12 mouse cellular contexts compared by ENCODE assay signal in the genomic region with DNA sequence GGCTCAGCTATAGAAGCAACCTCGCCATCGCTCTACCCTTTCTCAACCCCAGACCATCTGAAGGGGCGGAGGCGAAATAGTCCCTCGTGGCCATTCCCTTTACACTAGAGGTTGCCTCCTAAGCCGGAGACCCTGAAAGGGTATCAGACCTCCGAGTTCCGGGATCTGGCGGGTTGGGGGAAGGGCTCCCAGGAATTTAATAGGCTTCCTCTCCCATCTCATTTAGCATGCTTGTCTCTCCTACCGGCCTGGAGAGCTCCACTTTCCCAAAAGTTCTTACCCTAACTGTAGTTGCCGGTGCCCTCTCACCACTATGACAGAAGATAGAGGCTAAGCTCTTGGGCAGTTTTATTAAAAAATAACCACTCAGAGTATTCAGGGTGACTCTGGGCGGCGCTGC. TPM values are rescaled to one million over a fixed set of nuclear protein-coding genes. Genes with fewer than 3 reads are reported as not detected.
A peak's percentile ranks its signal among the peaks of the same experiment; 100 is the strongest.
DNase-seq lines count a peak whose midpoint lies in the region; ATAC-seq and TF ChIP-seq lines count a peak whose summit lies in the region.
"Had no signal": no experiment of that assay in that cellular context is flagged by ENCODE, and none has a peak within 500 bp of the region (broad histone marks: within the 10 kb centered on the region; RNA-seq: fewer than 3 reads in every experiment).

No protein-coding gene starts in this region.

- no peaks in the 10 kb centered on the region for H3K79me2 ChIP-seq in heart, adult 2 months (replicated peaks; ENCODE audit: control insufficient read depth, insufficient read depth, low read length)

- peaks cover 5% of the 10 kb centered on the region for H3K36me3 ChIP-seq in heart, embryonic 15.5 days
- no peaks in the 10 kb centered on the region for H3K36me3 ChIP-seq in heart, adult 2 months (ENCODE audit: control insufficient read depth, insufficient read depth, low read length)
- H3K36me3 ChIP-seq in hindbrain, embryonic 11.5 days (ENCODE audit: control insufficient read depth, insufficient read depth, low read length) = no peaks in the 10 kb centered on the region
- H3K36me3 ChIP-seq in midbrain, embryonic 15.5 days (replicated peaks) = no peaks in the 10 kb centered on the region; the same call in 1 of the 2 replicates

- H3K9me3 ChIP-seq in heart, embryonic 15.5 days (replicated peaks) = no peaks in the 10 kb centered on the region
- H3K9me3 ChIP-seq in hindbrain, embryonic 11.5 days (ENCODE audit: control insufficient read depth, low read length) = no peaks in the 10 kb centered on the region
- H3K9me3 ChIP-seq in midbrain, embryonic 15.5 days = no peaks in the 10 kb centered on the region

- TF ChIP-seq CTCF in heart, adult 2 months (IDR thresholded peaks at IDR 0.05) = no peak
- no peak for TF ChIP-seq CTCF in cortical plate, adult 2 months (IDR thresholded peaks at IDR 0.05; ENCODE audit: extremely low read depth, insufficient read depth, low read length)

- no peak for DNase-seq in heart, adult 2 months
- peak; percentile 34 for DNase-seq in hindbrain, embryonic 11.5 days (ENCODE audit: low spot score)
- no peak for DNase-seq in urinary bladder, postnatal 36 days (ENCODE audit: low spot score in 2 of 2)
- DNase-seq in adrenal gland, postnatal 36 days = no peak
- DNase-seq in spleen, postnatal 10 days (ENCODE audit: low spot score in 2 of 2) = no peak

- no peak overlapping the region for H3K9ac ChIP-seq in heart, embryonic 15.5 days
- H3K9ac ChIP-seq in heart, adult 2 months (ENCODE audit: low read depth, low read length) = no peak overlapping the region
- H3K9ac ChIP-seq in hindbrain, embryonic 11.5 days (ENCODE audit: low read depth, low read length) = no peak overlapping the region
- peak overlapping the region; percentile 32; the same call in 1 of the 2 replicates for H3K9ac ChIP-seq in midbrain, embryonic 15.5 days

- no peak for ATAC-seq in heart, embryonic 15.5 days (replicated peaks; ENCODE audit: insufficient number of reproducible peaks, insufficient read depth, low FRiP score, low read depth)
- no peak for ATAC-seq in hindbrain, embryonic 11.5 days (ENCODE audit: low FRiP score)
- no peak for ATAC-seq in midbrain, embryonic 15.5 days (replicated peaks)

- H3K4me3 ChIP-seq in heart, embryonic 15.5 days = peak overlapping the region; percentile 31
- H3K4me3 ChIP-seq in heart, adult 2 months = no peak overlapping the region
- H3K4me3 ChIP-seq in cortical plate, adult 2 months (ENCODE audit: insufficient read depth, low read length) = peak overlapping the region; percentile 29
- H3K4me3 ChIP-seq in hindbrain, embryonic 11.5 days (ENCODE audit: low read depth, low read length) = peak overlapping the region; percentile 31
- H3K4me3 ChIP-seq in midbrain, embryonic 15.5 days = peak overlapping the region; percentile 34

- intact Hi-C loops in heart, adult 2 months (cut with DNase I) = no loop called here

- WGBS in heart, embryonic 15.5 days = 2% methylated on average over 13 of the region's 13 CpGs
- 10% methylated on average over 13 of the region's 13 CpGs for WGBS in heart, adult 2 months
- under 1% methylated on average over 13 of the region's 13 CpGs for WGBS in hindbrain, embryonic 11.5 days
- 1% methylated on average over 13 of the region's 13 CpGs for WGBS in midbrain, embryonic 15.5 days

- TF ChIP-seq EP300 in heart, adult 2 months (IDR thresholded peaks at IDR 0.05; ENCODE audit: insufficient read depth, low read depth, low read length) = no peak

- peak overlapping the region; percentile 57 for H3K4me2 ChIP-seq in heart, embryonic 15.5 days
- H3K4me2 ChIP-seq in hindbrain, embryonic 11.5 days (replicated peaks; ENCODE audit: low read depth, low read length) = peak overlapping the region; percentile 33
- H3K4me2 ChIP-seq in midbrain, embryonic 15.5 days = peak overlapping the region; percentile 60

- peaks cover 25% of the 10 kb centered on the region for H3K4me1 ChIP-seq in heart, embryonic 15.5 days (replicated peaks)
- peaks cover 4% of the 10 kb centered on the region; the same call in 1 of the 2 replicates for H3K4me1 ChIP-seq in heart, adult 2 months (ENCODE audit: control insufficient read depth, insufficient read depth, low read length)
- H3K4me1 ChIP-seq in cortical plate, adult 2 months (ENCODE audit: control insufficient read depth, insufficient read depth, low read length) = no peaks in the 10 kb centered on the region
- peaks cover 10% of the 10 kb centered on the region for H3K4me1 ChIP-seq in hindbrain, embryonic 11.5 days (replicated peaks; ENCODE audit: control insufficient read depth, insufficient read depth, low read length)
- H3K4me1 ChIP-seq in midbrain, embryonic 15.5 days = peaks cover 21% of the 10 kb centered on the region

- peaks cover 64% of the 10 kb centered on the region for H3K27me3 ChIP-seq in heart, embryonic 15.5 days
- peaks cover 10% of the 10 kb centered on the region for H3K27me3 ChIP-seq in heart, adult 2 months (ENCODE audit: control insufficient read depth, insufficient read depth, low read length)
- peaks cover 46% of the 10 kb centered on the region for H3K27me3 ChIP-seq in hindbrain, embryonic 11.5 days (ENCODE audit: control insufficient read depth, insufficient read depth, low read length)
- H3K27me3 ChIP-seq in midbrain, embryonic 15.5 days (replicated peaks) = peaks cover 61% of the 10 kb centered on the region
- H3K27me3 ChIP-seq: CH12.LX had no signal

- H3K27ac ChIP-seq in heart, embryonic 15.5 days = no peak overlapping the region
- no peak overlapping the region for H3K27ac ChIP-seq in heart, adult 2 months
- no peak overlapping the region for H3K27ac ChIP-seq in cortical plate, adult 2 months (ENCODE audit: insufficient read depth, low read length)
- no peak overlapping the region for H3K27ac ChIP-seq in hindbrain, embryonic 11.5 days (ENCODE audit: low read depth, low read length)
- no peak overlapping the region for H3K27ac ChIP-seq in midbrain, embryonic 15.5 days

- no peak for TF ChIP-seq POLR2A in heart, adult 2 months (IDR thresholded peaks at IDR 0.05; ENCODE audit: insufficient read depth, low read depth, low read length)
- no peak for TF ChIP-seq POLR2A in cortical plate, adult 2 months (IDR thresholded peaks at IDR 0.05; ENCODE audit: extremely low read depth, insufficient read depth, low read length)

RNA-seq across cellular contexts. Expression of gene Ucn, which starts 1.0 kb away (rescaled TPM):
- not detected in 2 replicates for polyA plus RNA-seq in heart, embryonic 15.5 days (2015; fragmentation: Nextera tagmentation; extraction: Ambion mirVana)
- not detected for total RNA-seq in heart, adult 2 months (2021)
- not detected in 2 replicates for polyA plus RNA-seq in heart, adult 2 months (2012; rRNA removed)
- polyA plus RNA-seq in cortical plate, adult 2 months (2012; rRNA removed) = 0.91 and 0.92 TPM in 2 replicates
- not detected in 2 replicates for polyA plus RNA-seq in hindbrain, embryonic 11.5 days (2014; fragmentation: Nextera tagmentation; extraction: Ambion mirVana)
- polyA plus RNA-seq in midbrain, embryonic 15.5 days (2015; fragmentation: Nextera tagmentation; extraction: Ambion mirVana) = not detected in 2 replicates
- total RNA-seq in adrenal gland, postnatal 36 days (2021) = not detected
- total RNA-seq: CH12.LX; layer of hippocampus, postnatal 25 days had no signal
- polyA plus RNA-seq: stomach, embryonic 16.5 days had no signal

RNA-seq across cellular contexts. Expression of gene Mpv17, which starts 16.4 kb away (rescaled TPM):
- 77.0 and 83.6 TPM in 2 replicates for polyA plus RNA-seq in heart, embryonic 15.5 days (2015; fragmentation: Nextera tagmentation; extraction: Ambion mirVana)
- 10 to 100 TPM; 46.8 to 50.6 TPM for total RNA-seq in heart, adult 2 months (2021)
- 183 and 278 TPM in 2 replicates for polyA plus RNA-seq in heart, adult 2 months (2012; rRNA removed)
- polyA plus RNA-seq in cortical plate, adult 2 months (2012; rRNA removed) = 96.7 and 102 TPM in 2 replicates
- polyA plus RNA-seq in hindbrain, embryonic 11.5 days (2014; fragmentation: Nextera tagmentation; extraction: Ambion mirVana) = 49.9 and 57.1 TPM in 2 replicates
- 51.5 and 57.8 TPM in 2 replicates for polyA plus RNA-seq in midbrain, embryonic 15.5 days (2015; fragmentation: Nextera tagmentation; extraction: Ambion mirVana)
- 10 to 100 TPM; 57.5 to 62.1 TPM for total RNA-seq in adrenal gland, postnatal 36 days (2021)

RNA-seq across cellular contexts. Expression of gene Trim54, which starts 21.1 kb away (rescaled TPM):
- 8.0 and 9.9 TPM in 2 replicates for polyA plus RNA-seq in heart, embryonic 15.5 days (2015; fragmentation: Nextera tagmentation; extraction: Ambion mirVana)
- 100 to 1,000 TPM; 250 to 368 TPM for total RNA-seq in heart, adult 2 months (2021)
- 186 and 219 TPM in 2 replicates for polyA plus RNA-seq in heart, adult 2 months (2012; rRNA removed)
- 0.21 TPM in 1 of 2 replicates, not detected in the other for polyA plus RNA-seq in cortical plate, adult 2 months (2012; rRNA removed)
- polyA plus RNA-seq in hindbrain, embryonic 11.5 days (2014; fragmentation: Nextera tagmentation; extraction: Ambion mirVana) = 0.10 TPM in 1 of 2 replicates, not detected in the other
- polyA plus RNA-seq in midbrain, embryonic 15.5 days (2015; fragmentation: Nextera tagmentation; extraction: Ambion mirVana) = not detected in 2 replicates
- under 1 TPM in 1 of 2 experiments, not detected in 1; 0.20 TPM for total RNA-seq in adrenal gland, postnatal 36 days (2021)
- total RNA-seq: CH12.LX; layer of hippocampus, postnatal 25 days had no signal

RNA-seq across cellular contexts. Expression of gene Slc30a3, which starts 29.6 kb away (rescaled TPM):
- 0.25 and 0.36 TPM in 2 replicates for polyA plus RNA-seq in heart, embryonic 15.5 days (2015; fragmentation: Nextera tagmentation; extraction: Ambion mirVana)
- under 1 TPM in 1 of 2 experiments, not detected in 1; 0.29 TPM for total RNA-seq in heart, adult 2 months (2021)
- polyA plus RNA-seq in heart, adult 2 months (2012; rRNA removed) = 0.26 and 0.47 TPM in 2 replicates
- polyA plus RNA-seq in cortical plate, adult 2 months (2012; rRNA removed) = 185 and 189 TPM in 2 replicates
- polyA plus RNA-seq in hindbrain, embryonic 11.5 days (2014; fragmentation: Nextera tagmentation; extraction: Ambion mirVana) = 8.4 and 9.2 TPM in 2 replicates
- 20.4 and 21.5 TPM in 2 replicates for polyA plus RNA-seq in midbrain, embryonic 15.5 days (2015; fragmentation: Nextera tagmentation; extraction: Ambion mirVana)
- not detected for total RNA-seq in adrenal gland, postnatal 36 days (2021)
- total RNA-seq: CH12.LX had no signal

RNA-seq across cellular contexts. Expression of gene Dnajc5g, which starts 31.6 kb away (rescaled TPM):
- not detected in 2 replicates for polyA plus RNA-seq in heart, embryonic 15.5 days (2015; fragmentation: Nextera tagmentation; extraction: Ambion mirVana)
- total RNA-seq in heart, adult 2 months (2021) = not detected
- polyA plus RNA-seq in heart, adult 2 months (2012; rRNA removed) = not detected in 2 replicates
- not detected in 2 replicates for polyA plus RNA-seq in cortical plate, adult 2 months (2012; rRNA removed)
- not detected in 2 replicates for polyA plus RNA-seq in hindbrain, embryonic 11.5 days (2014; fragmentation: Nextera tagmentation; extraction: Ambion mirVana)
- not detected in 2 replicates for polyA plus RNA-seq in midbrain, embryonic 15.5 days (2015; fragmentation: Nextera tagmentation; extraction: Ambion mirVana)
- not detected for total RNA-seq in adrenal gland, postnatal 36 days (2021)
- total RNA-seq: CH12.LX; layer of hippocampus, postnatal 25 days had no signal
- polyA plus RNA-seq: frontal cortex, adult 2 months; stomach, embryonic 16.5 days had no signal

Comparison
In these comparisons a context has a peak if more than half of its experiments do, and no peak if none do; other contexts are left out.
1. RNA of gene Trim54, which starts 21.1 kb away (polyA plus RNA-seq): 186 to 219 TPM in heart, adult 2 months; 8.0 to 9.9 TPM in heart, embryonic 15.5 days, 0.21 TPM in cortical plate, adult 2 months, 0.10 TPM in hindbrain, embryonic 11.5 days and not detected in midbrain, embryonic 15.5 days; every median in the first group is over 10 times any median in the second.
2. Peak in every context shown above with its lines, with median percentiles within 50 percentile points of each other: H3K4me2 ChIP-seq.